Mouse (Mus musculus) kidney, adult 2 months (tissue): ENCODE measurements around the gene Cdk5r1. TPM values are rescaled to one million over a fixed set of nuclear protein-coding genes. Genes with fewer than 3 reads are reported as not detected.
"Not testable (repeated sequence)": the region's sequence is repeated elsewhere in the genome, so short reads cannot be mapped to it uniquely, and the experiment has no call there.

Source experiments
- DNase-seq: peaks from one replicate; pipeline ENCODE4 v3.0.0; 2021
- H3K27ac ChIP-seq: fragments of 200-500 bp; 2 replicates; pipeline ENCODE4 v1.5.1; 2012; ENCODE audit warnings: low read depth, low read length, control low read depth, inconsistent platforms; ENCODE audit not compliant: insufficient read depth
- H3K27me3 ChIP-seq: fragments of 200-500 bp; replicated peaks from 2 replicates; pipeline ENCODE4 v1.6.1; 2012; ENCODE audit warnings: mild to moderate bottlenecking, moderate library complexity, low read length, inconsistent platforms; ENCODE audit not compliant: control insufficient read depth, insufficient read depth
- H3K36me3 ChIP-seq: fragments of 200-500 bp; 2 replicates; pipeline ENCODE4 v1.6.1; 2012; ENCODE audit warnings: mild to moderate bottlenecking, moderate library complexity, low read length, inconsistent platforms; ENCODE audit not compliant: control insufficient read depth, insufficient read depth
- H3K4me1 ChIP-seq: fragments of 200-500 bp; 2 replicates; pipeline ENCODE4 v1.6.1; 2011; ENCODE audit warnings: low read length; ENCODE audit not compliant: control insufficient read depth, insufficient read depth
- H3K4me3 ChIP-seq: fragments of 200-500 bp; 2 replicates; pipeline ENCODE4 v1.5.1; 2011; ENCODE audit warnings: mild to moderate bottlenecking, low read depth, low read length, control low read depth; ENCODE audit not compliant: insufficient read depth
- CTCF ChIP-seq: fragments of 200-500 bp; conservative IDR thresholded peaks from 2 replicates; pipeline ENCODE4 v1.5.1; 2011; ENCODE audit warnings: low read depth, mild to moderate bottlenecking, control low read depth, low read length, moderate library complexity, mixed read lengths; ENCODE audit not compliant: insufficient read depth, insufficient read length
- POLR2A ChIP-seq: fragments of 200-500 bp; IDR thresholded peaks from one replicate; pipeline ENCODE4 v1.6.1; 2011; ENCODE audit warnings: low read depth, low read length, control low read depth
- WGBS: fragments of 180-500 bp; shearing (Covaris S2); methylation state at CpG from one replicate; pipeline ENCODE4 v1.1.7; 2018; 5-methylcytosine and 5-hydroxymethylcytosine counted together
- polyA plus RNA-seq: library from polyadenylated mRNA; depleted of rRNA; stranded (reverse); fragments of >200 nt; gene quantifications from 2 replicates; pipeline ENCODE4 v1.2.3, GENCODE M21; 2012

The Cdk5r1 gene
- polyA plus RNA-seq, 1 experiment, result 1.0 TPM

DNA sequence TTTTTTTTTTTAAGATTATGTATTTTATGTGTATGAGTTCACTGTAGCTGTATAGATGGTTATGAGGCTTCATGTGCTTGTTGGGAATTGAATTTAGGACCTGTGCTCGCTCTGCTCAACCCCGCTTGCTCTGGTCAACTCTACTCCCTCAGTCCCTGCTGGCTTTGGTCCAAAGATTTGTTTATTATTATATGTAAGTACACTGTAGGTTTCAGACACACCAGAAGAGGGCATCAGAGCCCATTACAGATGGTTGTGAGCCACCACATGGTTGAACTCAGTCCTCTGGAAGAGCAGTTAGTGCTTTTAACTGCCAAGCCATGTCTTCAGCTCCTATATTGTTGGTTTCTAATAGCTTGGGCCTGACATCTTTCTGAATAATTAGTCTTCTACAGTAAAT, 27.0 kb upstream of the Cdk5r1 start:
- DNase-seq, result no peak
- H3K4me1 ChIP-seq, result peaks cover 5% of the 10 kb centered on the region; the same call in 1 of the 2 replicates
- no peaks in the 10 kb centered on the region for H3K27me3 ChIP-seq
- H3K27ac ChIP-seq, result no peak overlapping the region
- 72% methylated on average over 2 of the region's 2 CpGs for WGBS
- H3K4me3 ChIP-seq, result no peak overlapping the region
- peaks cover 2% of the 10 kb centered on the region; the same call in 1 of the 2 replicates for H3K36me3 ChIP-seq
- no peak for TF ChIP-seq CTCF
- no peak for TF ChIP-seq POLR2A

DNA sequence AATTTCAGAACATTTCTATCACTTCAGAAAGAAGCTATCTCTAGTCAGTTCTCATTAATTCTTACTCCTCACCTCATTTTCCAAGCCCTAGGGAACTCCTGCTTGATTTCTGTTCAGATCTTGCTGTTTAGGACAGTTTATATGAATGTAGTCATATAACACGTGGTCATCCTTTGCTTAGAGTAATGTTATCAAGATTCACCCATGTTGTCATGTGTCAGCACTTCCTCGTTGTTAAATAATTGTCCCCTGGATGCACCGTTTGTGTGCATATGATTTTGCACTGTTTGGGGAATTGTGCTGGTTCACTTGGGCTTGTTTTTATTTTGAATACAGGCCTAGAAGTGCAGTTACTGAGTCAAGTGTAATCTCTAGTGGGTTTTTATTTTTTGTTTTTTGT, 24.6 kb upstream of the Cdk5r1 start:
- Histone ChIP-seq H3K36me3 (peaks cover 2% of the 10 kb centered on the region; the same call in 1 of the 2 replicates), H3K4me1 (peaks cover under 1% of the 10 kb centered on the region; the same call in 1 of the 2 replicates), H3K4me3 (no peak overlapping the region), H3K27me3 (no peaks in the 10 kb centered on the region), H3K27ac (no peak overlapping the region)
- WGBS, result 78% methylated on average over 3 of the region's 3 CpGs
- no peak for DNase-seq
- no peak for TF ChIP-seq CTCF
- no peak for TF ChIP-seq POLR2A

DNA sequence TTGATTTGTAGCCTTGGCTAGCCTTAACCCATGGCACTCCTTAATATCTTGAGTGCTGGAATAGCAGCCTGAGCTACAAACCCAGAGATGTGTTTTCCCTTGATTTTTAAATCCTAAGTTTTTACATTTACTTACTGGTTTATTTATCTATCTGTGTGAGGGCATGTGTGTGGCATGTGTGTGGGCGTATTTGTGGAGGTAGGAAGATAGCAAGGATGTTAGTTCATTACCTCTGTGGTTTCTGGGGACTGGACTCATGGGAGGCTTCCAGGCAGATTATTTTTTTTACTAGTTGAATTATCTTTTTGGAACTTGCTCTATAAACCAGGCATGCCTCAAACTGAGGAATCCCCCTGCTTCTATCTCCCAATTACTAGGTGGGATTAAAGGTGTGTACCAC, 23.6 kb upstream of the Cdk5r1 start:
- no peak for DNase-seq
- no peaks in the 10 kb centered on the region for H3K4me1 ChIP-seq
- 95% methylated on average over 1 of the region's 1 CpGs for WGBS
- H3K27me3 ChIP-seq, result no peaks in the 10 kb centered on the region
- no peak overlapping the region for H3K4me3 ChIP-seq
- H3K27ac ChIP-seq, result no peak overlapping the region
- peaks cover 3% of the 10 kb centered on the region; the same call in 1 of the 2 replicates for H3K36me3 ChIP-seq
- TF ChIP-seq CTCF, result no peak
- no peak for TF ChIP-seq POLR2A

DNA sequence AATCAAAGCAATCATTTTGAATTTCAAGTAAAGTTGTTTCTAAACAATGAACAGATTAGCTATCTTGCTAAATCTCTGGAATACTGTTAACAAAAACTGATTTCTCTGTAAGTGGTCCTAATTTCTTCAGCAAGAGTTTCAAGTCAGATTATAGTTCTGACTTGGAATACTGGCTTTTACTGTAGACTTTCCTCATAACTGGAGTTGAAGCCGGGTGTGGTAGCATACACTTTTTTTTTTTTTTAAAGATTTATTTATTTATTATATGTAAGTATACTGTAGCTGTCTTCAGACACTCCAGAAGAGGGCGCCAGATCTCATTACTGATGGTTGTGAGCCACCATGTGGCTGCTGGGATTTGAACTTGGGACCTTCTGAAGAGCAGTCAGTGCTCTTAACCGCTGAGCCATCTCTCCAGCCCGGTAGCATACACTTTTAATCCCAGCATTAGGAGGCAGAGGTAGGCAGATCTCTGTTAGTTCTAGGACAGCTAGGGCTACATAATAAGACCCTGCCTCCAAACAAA, 13.2 kb upstream of the Cdk5r1 start:
- H3K27me3 ChIP-seq, H3K27ac ChIP-seq, H3K4me3 ChIP-seq, H3K4me1 ChIP-seq, DNase-seq: not testable (repeated sequence)
- peaks cover 18% of the 10 kb centered on the region for H3K36me3 ChIP-seq
- WGBS, result 93% methylated on average over 4 of the region's 4 CpGs

DNA sequence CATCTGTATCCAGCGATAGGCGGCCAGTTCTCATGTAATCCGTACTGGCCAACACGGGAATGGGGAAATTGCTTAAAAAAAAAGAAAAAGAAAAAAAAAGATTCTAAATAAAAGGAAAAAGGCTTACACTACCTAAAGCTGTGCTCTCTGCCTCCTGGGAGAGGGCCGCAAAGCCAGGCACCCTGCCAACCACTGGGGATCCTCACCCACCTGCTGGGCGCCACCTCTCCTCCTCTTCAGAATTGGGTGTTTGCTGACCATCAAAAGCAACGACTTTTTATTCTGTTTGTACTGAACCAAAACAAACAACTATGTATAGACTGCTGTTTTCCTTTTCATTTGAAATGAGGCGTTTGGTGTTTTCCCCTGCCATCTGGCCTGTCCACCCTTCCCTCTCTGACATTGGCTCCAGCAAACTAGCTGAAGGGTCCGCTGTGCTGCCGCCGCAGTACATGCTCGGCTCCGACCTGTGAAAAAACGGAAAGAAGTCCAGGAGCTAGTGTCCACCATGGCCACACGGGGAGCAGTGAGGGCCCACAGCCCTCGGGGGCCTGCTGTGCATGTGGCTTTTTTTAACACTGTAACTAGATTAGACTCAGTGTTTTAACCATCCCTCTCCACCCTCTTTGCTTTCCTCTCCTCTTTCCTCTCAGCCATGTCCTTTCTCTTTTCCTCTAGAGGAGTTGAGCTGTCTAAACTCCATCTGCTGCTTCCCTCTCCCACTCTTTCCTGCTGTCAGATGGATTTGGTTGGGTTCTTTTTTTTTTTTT, 4.8 kb upstream of the Cdk5r1 start:
- 77% methylated on average over 16 of the region's 16 CpGs for WGBS
- Histone ChIP-seq H3K27ac (no peak overlapping the region), H3K27me3 (no peaks in the 10 kb centered on the region), H3K36me3 (peaks cover 2% of the 10 kb centered on the region; the same call in 1 of the 2 replicates), H3K4me1 (no peaks in the 10 kb centered on the region; the same call in 1 of the 2 replicates), H3K4me3 (no peak overlapping the region)
- no peak for DNase-seq
- TF ChIP-seq POLR2A (no peak), CTCF (no peak)

DNA sequence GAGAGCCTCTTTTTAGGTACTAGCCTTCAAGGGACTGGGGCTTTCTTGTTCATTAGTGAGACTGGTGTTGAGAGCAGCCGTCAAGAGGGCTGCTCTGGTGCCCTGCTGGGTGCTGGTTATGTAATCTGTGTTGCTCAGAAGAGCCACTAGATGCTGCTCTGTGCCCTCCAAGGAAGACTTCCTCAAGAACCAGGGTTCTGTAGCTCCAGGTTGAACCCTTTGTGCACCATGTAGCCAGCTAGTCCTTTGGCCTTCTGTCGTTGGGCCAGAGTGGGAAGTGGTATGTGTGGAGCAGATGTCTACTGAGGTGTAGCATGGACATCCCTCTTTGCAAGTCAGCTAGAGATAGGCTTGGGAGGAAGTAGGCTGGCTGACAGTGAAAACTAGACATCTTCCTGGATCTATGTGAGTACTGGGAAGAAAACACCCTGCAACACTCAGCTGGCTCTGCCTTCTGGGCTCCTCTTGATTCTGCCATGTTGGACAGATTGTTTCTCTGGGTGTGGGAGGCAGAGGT, 2.6 kb upstream of the Cdk5r1 start:
- H3K4me1 ChIP-seq, result peaks cover 6% of the 10 kb centered on the region; the same call in 1 of the 2 replicates
- no peaks in the 10 kb centered on the region; the same call in 1 of the 2 replicates for H3K36me3 ChIP-seq
- no peaks in the 10 kb centered on the region for H3K27me3 ChIP-seq
- no peak for TF ChIP-seq POLR2A
- peak; percentile 33 for TF ChIP-seq CTCF
- no peak overlapping the region for H3K4me3 ChIP-seq
- peak; percentile 27 for DNase-seq
- no peak overlapping the region for H3K27ac ChIP-seq
- 42% methylated on average over 2 of the region's 2 CpGs for WGBS

DNA sequence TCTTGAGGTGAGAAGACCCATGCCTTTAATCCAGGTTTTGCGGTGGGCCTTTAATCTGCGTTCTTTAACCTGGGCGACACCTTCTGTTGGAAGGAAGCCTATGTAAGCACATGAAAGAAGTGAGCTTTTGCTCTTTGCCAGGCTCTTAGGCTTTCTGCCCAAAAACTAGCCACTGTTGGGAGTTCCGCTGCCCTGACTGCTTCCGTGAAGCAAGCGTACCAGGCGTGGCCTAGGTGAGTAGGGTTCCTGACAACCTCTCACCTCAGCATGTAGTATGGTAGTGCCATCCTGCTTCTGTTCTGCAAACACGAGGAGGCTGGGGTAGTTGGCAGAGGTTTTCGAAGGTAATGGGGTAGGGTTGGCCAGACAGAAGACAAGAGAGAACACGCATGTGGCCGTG, 2.0 kb upstream of the Cdk5r1 start:
- peak; percentile 19 for DNase-seq

More for the DNA sequence above, 2.0 kb upstream of the Cdk5r1 start:
- Histone ChIP-seq H3K27me3 (no peaks in the 10 kb centered on the region), H3K36me3 (no peaks in the 10 kb centered on the region; the same call in 1 of the 2 replicates), H3K4me1 (peaks cover 6% of the 10 kb centered on the region; the same call in 1 of the 2 replicates), H3K27ac (no peak overlapping the region), H3K4me3 (no peak overlapping the region)
- TF ChIP-seq POLR2A, result no peak
- TF ChIP-seq CTCF, result no peak
- WGBS, result 88% methylated on average over 11 of the region's 11 CpGs
